Mouse (Mus musculus) kidney, embryonic 15.5 days (tissue): ENCODE measurements at regions not wholly inside any gene's neighbourhood (a gene's known extent, or its start where the extent isn't known, plus 50 kb on each side); places are given as distances from the start of the nearest gene placed in this dataset.

ENCODE experiments used
- ATAC-seq: fragments of 200-750 bp; cut with Nextera tagmentation; replicated peaks from 2 replicates; pipeline ENCODE4 v1.8.0; 2017; ENCODE audit warnings: moderate TSS enrichment; ENCODE audit not compliant: low FRiP score
- H3K27ac ChIP-seq: fragments of 300-500 bp; sonication (generic); 2 replicates; pipeline ENCODE4 v1.5.1; 2015; ENCODE audit warnings: mild to moderate bottlenecking, inconsistent platforms
- H3K27me3 ChIP-seq: fragments of 300-500 bp; sonication (generic); 2 replicates; pipeline ENCODE4 v1.6.1; 2015; ENCODE audit warnings: inconsistent platforms
- H3K36me3 ChIP-seq: fragments of 300-500 bp; sonication (generic); 2 replicates; pipeline ENCODE4 v1.6.1; 2015; ENCODE audit warnings: inconsistent platforms
- H3K4me1 ChIP-seq: fragments of 300-500 bp; sonication (generic); 2 replicates; pipeline ENCODE4 v1.6.1; 2015; ENCODE audit warnings: inconsistent platforms
- H3K4me2 ChIP-seq: fragments of 300-500 bp; sonication (generic); 2 replicates; pipeline ENCODE4 v1.6.1; 2015; ENCODE audit warnings: moderate library complexity, mild to moderate bottlenecking, inconsistent platforms
- H3K4me3 ChIP-seq: fragments of 300-500 bp; sonication (generic); replicated peaks from 2 replicates; pipeline ENCODE4 v1.5.1; 2015; ENCODE audit warnings: mild to moderate bottlenecking, inconsistent platforms
- H3K9ac ChIP-seq: fragments of 300-500 bp; sonication (generic); 2 replicates; pipeline ENCODE4 v1.6.1; 2015; ENCODE audit warnings: mild to moderate bottlenecking, inconsistent platforms
- H3K9me3 ChIP-seq: fragments of 300-500 bp; sonication (generic); replicated peaks from 2 replicates; pipeline ENCODE4 v1.6.1; 2016; ENCODE audit warnings: inconsistent platforms
- WGBS: fragments of 180-500 bp; shearing (Covaris S2); methylation state at CpG from one replicate; pipeline ENCODE4 v1.1.7; 2015; ENCODE audit warnings: mixed read lengths; 5-methylcytosine and 5-hydroxymethylcytosine counted together

DNA sequence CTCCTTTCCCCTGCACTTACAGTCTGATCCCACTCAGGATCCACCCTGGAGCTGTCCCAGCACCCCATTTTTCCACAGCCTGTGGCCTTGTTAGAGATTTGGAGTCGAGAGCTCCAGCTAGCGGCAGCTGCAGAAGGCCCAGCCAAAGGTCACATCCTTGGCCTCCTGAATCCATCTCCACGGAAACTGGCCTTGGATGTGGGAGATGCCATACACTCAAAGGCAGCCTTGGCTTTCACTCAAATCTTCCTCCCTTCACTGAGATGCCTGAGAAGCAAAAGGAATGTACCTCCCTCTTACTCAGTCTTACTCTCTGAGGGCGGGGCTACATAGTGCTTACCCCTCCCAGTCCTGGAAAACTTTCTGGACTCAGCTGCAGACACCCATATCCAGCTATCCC, 56.2 kb upstream of the Ky start:
- Histone ChIP-seq H3K9me3 (no peaks in the 10 kb centered on the region), H3K4me1 (no peaks in the 10 kb centered on the region), H3K4me3 (no peak overlapping the region), H3K27ac (no peak overlapping the region), H3K4me2 (no peak overlapping the region), H3K9ac (no peak overlapping the region), H3K36me3 (no peaks in the 10 kb centered on the region), H3K27me3 (no peaks in the 10 kb centered on the region)
- WGBS = 84% methylated on average over 4 of the region's 4 CpGs
- no peak for ATAC-seq

DNA sequence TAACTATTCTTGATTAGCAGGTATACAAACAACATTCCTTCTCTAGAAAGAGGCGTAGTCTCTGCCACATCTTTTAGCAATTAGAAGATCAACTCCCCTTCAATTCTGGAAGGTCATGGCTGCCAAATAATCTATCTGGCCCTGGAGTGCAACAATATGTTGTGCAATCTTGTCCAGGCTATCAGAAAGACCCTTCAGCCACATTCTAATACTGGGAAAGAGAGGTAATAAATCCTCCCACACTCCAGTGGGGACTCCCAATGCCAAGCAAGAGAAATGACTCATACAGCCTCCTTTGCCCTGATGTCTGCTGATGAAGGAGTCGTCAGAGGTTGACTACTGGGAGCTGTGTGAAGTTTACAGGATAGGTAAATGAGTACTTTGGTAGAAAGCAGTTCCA, 59.5 kb upstream of the Ky start:
- H3K9me3 ChIP-seq = no peaks in the 10 kb centered on the region
- H3K36me3 ChIP-seq = no peaks in the 10 kb centered on the region
- no peak overlapping the region for H3K4me3 ChIP-seq
- no peak overlapping the region for H3K27ac ChIP-seq
- ATAC-seq = no peak
- no peaks in the 10 kb centered on the region for H3K27me3 ChIP-seq
- 45% methylated on average over 2 of the region's 2 CpGs for WGBS
- H3K9ac ChIP-seq = no peak overlapping the region
- no peaks in the 10 kb centered on the region for H3K4me1 ChIP-seq
- no peak overlapping the region for H3K4me2 ChIP-seq

DNA sequence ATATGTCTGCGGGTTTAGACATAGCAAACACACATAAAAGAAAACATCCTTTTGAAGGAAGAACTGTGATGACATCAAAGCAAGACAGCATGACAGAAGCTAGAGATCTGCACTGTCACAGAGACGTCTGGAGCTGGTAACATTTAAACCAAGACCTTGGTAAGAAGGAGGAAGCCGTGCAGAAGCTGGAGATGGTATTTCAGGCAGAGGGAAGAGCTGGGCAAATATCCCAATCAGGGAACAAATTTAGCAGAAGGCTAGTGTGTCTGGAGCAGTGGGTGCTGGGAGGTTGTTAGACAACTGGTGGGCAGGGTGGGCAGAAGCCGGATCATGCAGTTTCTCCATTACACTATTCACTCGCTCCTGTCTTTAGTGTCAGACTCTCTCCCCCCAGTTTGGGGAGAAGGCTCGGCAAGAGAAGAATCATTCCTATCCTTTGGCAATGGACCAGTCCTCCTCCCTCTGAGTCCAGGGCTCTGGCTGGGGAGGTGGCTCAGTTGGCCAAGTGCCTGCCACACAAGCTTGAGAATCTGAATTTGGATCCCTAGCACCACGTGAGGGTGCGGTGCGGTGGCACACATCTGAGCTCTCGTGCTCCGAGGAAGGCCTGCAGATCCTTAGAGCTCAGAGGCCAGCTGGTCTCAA, 63.2 kb upstream of the Ky start:
- Histone ChIP-seq H3K9ac (no peak overlapping the region), H3K27me3 (no peaks in the 10 kb centered on the region), H3K4me1 (no peaks in the 10 kb centered on the region), H3K9me3 (no peaks in the 10 kb centered on the region), H3K4me2 (no peak overlapping the region), H3K4me3 (no peak overlapping the region), H3K36me3 (no peaks in the 10 kb centered on the region), H3K27ac (no peak overlapping the region)
- ATAC-seq = no peak
- WGBS = 86% methylated on average over 11 of the region's 11 CpGs

- no peak overlapping the region for H3K4me3 ChIP-seq
- H3K27me3 ChIP-seq = no peaks in the 10 kb centered on the region
- no peaks in the 10 kb centered on the region for H3K4me1 ChIP-seq
- WGBS = 81% methylated on average over 3 of the region's 3 CpGs
- no peak for ATAC-seq
- no peaks in the 10 kb centered on the region for H3K36me3 ChIP-seq
- no peak overlapping the region for H3K4me2 ChIP-seq
- no peak overlapping the region for H3K9ac ChIP-seq
- H3K27ac ChIP-seq = no peak overlapping the region
- H3K9me3 ChIP-seq = no peaks in the 10 kb centered on the region
These were observed 67.9 kb upstream of the Ky start for GRCm38 (mm10) chr9:102437641-102438040.

DNA sequence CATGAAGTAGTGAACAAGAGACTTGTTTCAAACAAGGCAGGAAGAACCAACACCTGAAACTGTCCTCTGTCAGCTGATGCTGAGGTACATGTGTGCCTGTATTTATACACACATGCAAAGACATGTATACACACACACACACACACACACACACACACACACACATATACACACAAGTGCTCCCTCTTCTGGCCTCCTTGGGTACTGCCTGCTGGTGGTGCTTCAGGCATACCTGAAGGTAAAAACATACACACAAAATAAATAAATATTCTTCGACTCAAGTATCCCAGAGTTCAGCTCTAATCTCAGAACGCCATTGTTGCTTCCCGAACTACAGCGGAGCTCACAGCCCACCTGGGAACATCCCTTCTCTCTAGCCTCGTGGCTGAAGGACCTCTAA, 69.2 kb upstream of the Ky start:
- Histone ChIP-seq H3K9me3 (no peaks in the 10 kb centered on the region), H3K36me3 (no peaks in the 10 kb centered on the region)

DNA sequence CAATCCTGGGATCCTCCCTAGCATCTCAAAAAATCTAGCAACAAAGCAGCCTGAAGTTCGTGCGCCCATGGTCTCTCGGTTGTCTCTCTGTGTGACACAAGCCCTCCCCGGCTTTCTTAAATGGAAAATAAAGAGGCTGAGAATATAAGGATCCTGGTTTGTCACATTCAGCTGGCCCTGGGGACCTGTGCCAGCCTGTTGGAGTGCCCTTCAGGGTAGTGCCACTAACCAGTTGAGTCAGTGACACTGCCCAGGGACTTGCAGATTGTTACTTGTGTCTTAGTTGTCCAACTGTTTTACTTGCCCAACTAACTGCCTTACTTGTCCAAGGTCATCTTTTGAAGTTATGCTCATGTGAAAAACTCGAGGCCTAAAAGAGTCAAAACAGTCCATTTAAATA, 73.5 kb upstream of the Ephb1 start:
- Histone ChIP-seq H3K27me3 (no peaks in the 10 kb centered on the region), H3K4me2 (no peak overlapping the region), H3K4me3 (no peak overlapping the region), H3K27ac (no peak overlapping the region), H3K4me1 (peaks cover 18% of the 10 kb centered on the region), H3K9me3 (no peaks in the 10 kb centered on the region), H3K9ac (no peak overlapping the region), H3K36me3 (no peaks in the 10 kb centered on the region)
- WGBS = 71% methylated on average over 5 of the region's 5 CpGs
- ATAC-seq = no peak

More for the DNA sequence above, 69.2 kb upstream of the Ky start:
- ATAC-seq = no peak
- H3K9ac ChIP-seq = no peak overlapping the region
- 89% methylated on average over 5 of the region's 5 CpGs for WGBS
- H3K4me3 ChIP-seq = no peak overlapping the region
- H3K27ac ChIP-seq = no peak overlapping the region
- H3K27me3 ChIP-seq = no peaks in the 10 kb centered on the region
- no peak overlapping the region for H3K4me2 ChIP-seq
- H3K4me1 ChIP-seq = no peaks in the 10 kb centered on the region

DNA sequence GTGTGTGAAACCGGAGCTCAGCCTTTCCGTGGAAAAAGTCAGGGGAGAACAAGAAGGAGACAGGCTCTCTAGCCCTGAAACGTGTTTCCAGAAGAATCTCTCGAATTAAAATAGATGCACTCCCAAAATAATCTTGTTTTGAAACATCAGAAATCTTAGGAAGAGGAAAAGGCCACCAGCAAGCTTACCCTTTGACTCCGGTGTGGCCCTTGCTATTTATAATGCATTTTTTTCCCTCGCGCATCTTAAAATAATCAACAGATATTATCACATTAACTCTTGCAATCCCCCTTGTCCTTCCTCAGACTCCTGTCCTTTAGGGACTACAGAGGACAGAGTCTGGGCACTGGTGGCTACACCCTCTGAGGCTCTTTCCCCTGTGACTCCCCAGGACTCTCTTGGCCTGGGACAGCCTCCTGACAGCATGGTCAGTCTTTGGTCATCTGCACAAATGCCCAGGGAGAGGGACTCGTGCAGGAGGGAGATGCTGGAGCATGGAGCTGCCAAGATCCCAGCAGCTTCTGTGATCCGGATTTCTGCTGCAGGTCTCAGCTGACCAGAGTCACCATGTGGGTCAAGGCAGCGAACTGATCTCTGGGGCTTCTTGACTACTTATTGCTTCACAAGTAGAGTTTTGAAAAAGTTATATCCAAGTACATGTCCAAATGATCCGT, 70.3 kb upstream of the Ephb1 start:
- Histone ChIP-seq H3K27me3 (no peaks in the 10 kb centered on the region), H3K9ac (no peak overlapping the region), H3K4me1 (peaks cover 21% of the 10 kb centered on the region), H3K36me3 (no peaks in the 10 kb centered on the region), H3K4me3 (no peak overlapping the region), H3K4me2 (peak overlapping the region; percentile 38), H3K27ac (no peak overlapping the region), H3K9me3 (no peaks in the 10 kb centered on the region)
- ATAC-seq = no peak
- WGBS = 60% methylated on average over 11 of the region's 11 CpGs

DNA sequence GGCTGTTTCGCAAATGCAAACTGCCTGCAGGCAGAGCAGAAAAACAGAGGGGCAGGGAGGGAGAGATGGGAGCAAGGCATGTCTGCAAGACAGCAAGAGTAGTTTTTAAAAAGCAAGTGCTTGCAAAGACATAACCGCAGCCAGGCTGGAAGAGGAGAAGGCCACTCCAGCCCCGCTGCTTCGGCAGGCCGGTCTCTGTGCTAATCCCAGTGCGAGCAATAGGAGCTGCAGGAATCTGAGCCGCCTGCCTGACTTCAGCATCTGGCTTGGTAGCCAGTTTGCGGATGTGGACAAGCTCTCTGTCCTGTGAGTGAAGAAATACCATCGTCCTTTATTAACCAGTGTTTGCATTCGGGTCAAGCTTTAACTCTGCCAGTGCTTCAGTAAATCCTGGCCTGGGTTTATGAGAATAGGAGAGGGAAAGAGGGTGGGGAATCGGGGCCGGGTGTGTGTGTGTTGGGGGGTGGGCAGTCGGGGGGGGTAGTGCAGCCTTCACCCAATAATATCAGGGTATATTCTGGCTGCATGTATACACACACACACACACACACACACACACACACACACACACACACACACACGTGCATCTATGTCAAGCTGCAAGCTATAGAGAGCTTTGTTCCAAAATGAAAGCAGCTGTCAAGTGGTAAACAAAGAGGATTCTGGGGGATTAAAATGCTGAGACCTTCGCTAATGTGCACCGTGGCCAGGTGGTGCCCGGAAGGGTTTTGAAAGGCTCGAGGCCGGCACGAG, 69.6 kb upstream of the Ephb1 start:
- 15% methylated on average over 20 of the region's 20 CpGs for WGBS
- H3K9me3 ChIP-seq = no peaks in the 10 kb centered on the region
- no peaks in the 10 kb centered on the region for H3K36me3 ChIP-seq
- peak overlapping the region; percentile 43 for H3K27ac ChIP-seq
- H3K4me1 ChIP-seq = peaks cover 21% of the 10 kb centered on the region
- ATAC-seq = peak; percentile 81
- no peak overlapping the region for H3K9ac ChIP-seq
- no peak overlapping the region for H3K4me3 ChIP-seq
- peak overlapping the region; percentile 38 for H3K4me2 ChIP-seq
- H3K27me3 ChIP-seq = no peaks in the 10 kb centered on the region

DNA sequence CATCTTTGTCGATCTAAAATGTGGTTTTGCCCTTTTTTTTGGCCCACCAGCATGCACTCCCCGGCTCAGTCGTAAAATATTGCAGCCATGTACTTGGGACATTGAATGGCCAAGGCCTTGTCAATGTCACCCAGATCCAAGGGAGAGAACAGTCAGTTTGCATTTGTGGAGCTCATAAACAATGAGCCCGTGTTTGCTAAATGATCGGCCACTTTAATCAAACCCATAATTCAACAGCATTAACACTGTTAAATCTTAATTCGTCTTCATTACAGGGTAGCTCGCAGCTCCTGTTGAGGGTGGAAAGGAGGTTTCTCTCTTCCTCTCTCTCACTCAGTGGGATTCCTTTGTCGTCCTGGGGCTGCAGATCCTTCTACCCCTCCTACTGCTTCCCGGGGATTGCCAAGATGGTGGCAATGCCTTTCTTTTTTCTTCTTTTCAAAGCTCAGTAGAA, 69.0 kb upstream of the Ephb1 start:
- Histone ChIP-seq H3K9ac (no peak overlapping the region), H3K27me3 (no peaks in the 10 kb centered on the region), H3K36me3 (no peaks in the 10 kb centered on the region), H3K4me1 (peaks cover 21% of the 10 kb centered on the region), H3K27ac (peak overlapping the region; percentile 43; the same call in 1 of the 2 replicates), H3K4me3 (no peak overlapping the region), H3K9me3 (no peaks in the 10 kb centered on the region), H3K4me2 (peak overlapping the region; percentile 38)
- 0 out of 2 replicates have a peak, but pooled peaks have one; percentile 33 for ATAC-seq
- WGBS = 17% methylated on average over 9 of the region's 9 CpGs

GRCm38 (mm10) chr9:102421826-102422225, 67.3 kb upstream of the Ephb1 start:
- Histone ChIP-seq H3K36me3 (no peaks in the 10 kb centered on the region), H3K9ac (no peak overlapping the region), H3K4me2 (no peak overlapping the region), H3K4me1 (peaks cover 21% of the 10 kb centered on the region), H3K27ac (no peak overlapping the region), H3K27me3 (no peaks in the 10 kb centered on the region), H3K9me3 (0 out of 2 replicates have a peak, but pooled peaks cover 1% of the 10 kb centered on the region), H3K4me3 (no peak overlapping the region)
- no peak for ATAC-seq
- 86% methylated on average over 3 of the region's 3 CpGs for WGBS

DNA sequence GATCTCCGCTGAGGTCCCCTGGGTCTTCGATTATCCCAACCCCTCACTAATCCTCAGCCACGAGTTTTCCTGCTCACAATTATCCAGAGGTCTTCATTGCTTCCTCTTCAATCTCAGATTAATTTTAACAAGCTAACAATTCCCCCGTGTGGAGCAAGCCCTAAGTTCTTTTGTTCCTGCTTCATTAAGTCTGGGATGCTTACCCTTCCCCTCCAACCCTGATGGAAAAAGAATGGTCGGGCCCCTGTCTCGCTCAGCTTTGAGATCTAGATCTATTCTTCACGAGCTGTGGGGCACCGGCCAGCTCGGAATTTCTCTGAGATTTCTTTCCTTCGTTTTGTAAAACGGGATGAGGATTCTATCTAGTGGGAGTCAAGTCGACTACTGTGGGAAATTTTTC, 65.7 kb upstream of the Ephb1 start:
- H3K36me3 ChIP-seq = no peaks in the 10 kb centered on the region
- H3K27me3 ChIP-seq = no peaks in the 10 kb centered on the region
- no peak overlapping the region for H3K4me2 ChIP-seq
- ATAC-seq = no peak
- no peak overlapping the region for H3K27ac ChIP-seq
- WGBS = 40% methylated on average over 12 of the region's 12 CpGs
- H3K9ac ChIP-seq = no peak overlapping the region
- peaks cover 21% of the 10 kb centered on the region for H3K4me1 ChIP-seq
- H3K4me3 ChIP-seq = no peak overlapping the region
- H3K9me3 ChIP-seq = 0 out of 2 replicates have a peak, but pooled peaks cover 3% of the 10 kb centered on the region

DNA sequence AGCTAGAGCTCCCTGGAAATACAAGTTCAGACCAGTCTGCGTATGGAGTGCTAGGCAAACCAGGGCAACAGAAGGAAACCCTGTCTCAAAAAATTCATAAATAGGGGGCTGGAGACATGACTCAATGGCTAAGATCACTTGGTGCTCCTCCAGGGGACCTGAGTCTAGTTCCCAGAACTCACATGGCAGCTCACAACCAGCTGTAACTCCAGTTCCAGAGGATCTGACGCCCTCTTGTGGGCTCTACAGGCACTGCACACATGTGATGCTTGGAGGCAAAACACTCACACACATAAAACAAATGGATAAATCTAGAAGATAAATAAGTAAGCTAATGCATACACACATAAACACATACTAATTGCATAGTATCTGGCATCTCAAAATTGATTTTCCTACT, 59.1 kb upstream of the Ephb1 start:
- 0 out of 2 replicates have a peak, but pooled peaks cover 3% of the 10 kb centered on the region for H3K9me3 ChIP-seq
- H3K27ac ChIP-seq = no peak overlapping the region
- no peak overlapping the region for H3K9ac ChIP-seq
- WGBS = 61% methylated on average over 2 of the region's 2 CpGs
- H3K27me3 ChIP-seq = no peaks in the 10 kb centered on the region
- H3K36me3 ChIP-seq = no peaks in the 10 kb centered on the region
- ATAC-seq = no peak
- no peak overlapping the region for H3K4me3 ChIP-seq
- H3K4me1 ChIP-seq = no peaks in the 10 kb centered on the region
- H3K4me2 ChIP-seq = no peak overlapping the region
